Mouse (Mus musculus) myocyte (in vitro differentiated cells): ENCODE results near the gene Cma1. TPM values are rescaled to one million over a fixed set of nuclear protein-coding genes. Genes with fewer than 3 reads are reported as not detected.

Experiments
- H3K27me3 ChIP-seq: one replicate; pipeline ENCODE4 v1.6.1; 2011; ENCODE audit not compliant: control insufficient read depth, insufficient read depth, insufficient read length
- H3K36me3 ChIP-seq: one replicate; pipeline ENCODE4 v1.6.1; 2011; ENCODE audit not compliant: control insufficient read depth, insufficient read depth
- H3K4me2 ChIP-seq: one replicate; pipeline ENCODE4 v1.6.1; 2011; ENCODE audit warnings: low read depth, control low read depth
- H3K4me3 ChIP-seq: one replicate; pipeline ENCODE4 v1.5.1; 2011; ENCODE audit warnings: mild to moderate bottlenecking, control low read depth, moderate library complexity
- H3K79me2 ChIP-seq: one replicate; pipeline ENCODE4 v1.6.1; 2011; ENCODE audit not compliant: control insufficient read depth, insufficient read depth
- H3ac ChIP-seq: one replicate; pipeline ENCODE4 v1.6.1; 2011; ENCODE audit not compliant: control insufficient read depth, insufficient read length
- CEBPB ChIP-seq: IDR thresholded peaks from 2 replicates; pipeline ENCODE4 v1.6.1; 2011; ENCODE audit warnings: mild to moderate bottlenecking, moderate library complexity; ENCODE audit not compliant: poor library complexity, insufficient read depth, severe bottlenecking
- E2F4 ChIP-seq: IDR thresholded peaks from one replicate; pipeline ENCODE4 v1.6.1; 2011; ENCODE audit warnings: mild to moderate bottlenecking, control low read depth, moderate library complexity; ENCODE audit not compliant: insufficient read depth
- MAX ChIP-seq: IDR thresholded peaks from one replicate; pipeline ENCODE4 v1.6.1; 2011; ENCODE audit warnings: low read depth, mild to moderate bottlenecking, control low read depth
- MYOD1 ChIP-seq, 3 experiments: IDR thresholded peaks; one replicate each; pipeline ENCODE4 v1.6.1; 2011; ENCODE audit warnings: control low read depth in 2 of 3, low read depth in 2 of 3, mild to moderate bottlenecking in 2 of 3, moderate library complexity in 1 of 3; ENCODE audit not compliant: insufficient read length in 2 of 3, control insufficient read depth in 1 of 3
- MYOG ChIP-seq, 3 experiments: IDR thresholded peaks; one replicate each; pipeline ENCODE4 v1.6.1; 2011; ENCODE audit warnings: control low read depth in 2 of 3, low read depth in 2 of 3, mild to moderate bottlenecking in 2 of 3; ENCODE audit not compliant: insufficient read length in 2 of 3, control insufficient read depth in 1 of 3, insufficient read depth in 1 of 3
- POLR2A ChIP-seq: IDR thresholded peaks from one replicate; pipeline ENCODE4 v1.6.1; 2011; ENCODE audit warnings: low read depth, mild to moderate bottlenecking, control low read depth, moderate library complexity; ENCODE audit not compliant: insufficient read length
- POLR2AphosphoS2 ChIP-seq: IDR thresholded peaks from one replicate; pipeline ENCODE4 v1.6.1; 2011; ENCODE audit warnings: low read depth, control low read depth; ENCODE audit not compliant: insufficient read length
- REST ChIP-seq: IDR thresholded peaks from one replicate; pipeline ENCODE4 v1.6.1; 2011; ENCODE audit warnings: mild to moderate bottlenecking, control low read depth, moderate library complexity; ENCODE audit not compliant: insufficient read depth, insufficient read length
- SRF ChIP-seq: IDR thresholded peaks from one replicate; pipeline ENCODE4 v1.6.1; 2011; ENCODE audit warnings: low read depth; ENCODE audit not compliant: control insufficient read depth, insufficient read length
- TCF12 ChIP-seq: IDR thresholded peaks from one replicate; pipeline ENCODE4 v1.6.1; 2011; ENCODE audit warnings: mild to moderate bottlenecking, control low read depth; ENCODE audit not compliant: poor library complexity, insufficient read depth, severe bottlenecking
- TCF3 ChIP-seq: IDR thresholded peaks from one replicate; pipeline ENCODE4 v1.6.1; 2011; ENCODE audit warnings: low read depth, control low read depth; ENCODE audit not compliant: insufficient read length
- USF1 ChIP-seq: IDR thresholded peaks from one replicate; pipeline ENCODE4 v1.6.1; 2011; ENCODE audit warnings: low read depth, mild to moderate bottlenecking, control low read depth, moderate library complexity
- polyA plus RNA-seq: library from polyadenylated mRNA; unstranded; fragments of >200 nt; fragmentation: generic; extraction: Trizol; gene quantifications from one replicate; pipeline ENCODE4 v1.2.1, GENCODE M21; 2012; ENCODE audit warnings: missing spikeins

The Cma1 gene
- polyA plus RNA-seq, 1 experiment: 3.0 TPM

DNA sequence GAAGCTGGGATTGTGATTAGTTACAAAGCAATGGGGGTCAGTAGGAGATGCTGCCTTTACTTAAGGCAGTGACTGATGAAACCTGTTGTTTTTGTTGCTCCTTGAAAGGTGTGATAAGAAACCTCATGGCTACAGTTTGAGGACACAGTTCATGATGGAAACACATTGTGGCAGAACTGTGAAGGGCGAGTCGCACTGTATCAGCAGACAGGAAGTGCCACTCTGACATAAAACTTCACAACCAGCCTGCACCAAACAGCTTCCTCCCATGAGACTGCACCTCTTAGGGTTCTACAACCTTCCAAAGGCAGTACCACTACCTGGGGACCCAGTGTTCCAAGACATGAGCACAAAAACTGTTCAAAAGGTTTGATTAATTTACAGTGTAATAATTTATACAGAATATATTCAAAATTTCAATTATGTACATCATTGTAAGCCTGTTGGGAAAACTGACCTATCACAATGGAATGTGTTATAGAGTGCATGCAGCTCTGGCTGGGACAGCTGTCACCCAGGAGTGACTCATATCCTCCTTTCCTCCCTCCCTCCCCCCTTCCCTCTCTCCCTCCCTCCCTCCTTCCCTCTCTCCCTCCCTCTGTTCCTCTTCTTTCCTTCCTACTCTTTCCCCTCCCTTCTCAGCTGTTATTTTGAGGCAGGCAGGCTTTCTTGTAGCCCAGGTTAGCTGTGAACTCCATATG is 1.9 kb upstream of the Cma1 start:
- peak; percentile 40 to 94 (median 90) for TF ChIP-seq MYOD1 (IDR thresholded peaks at IDR 0.05; ENCODE audit: control insufficient read depth in 1 of 3, insufficient read length in 2 of 3, low read depth in 2 of 3)
- TF ChIP-seq E2F4: no peak
- no peak for TF ChIP-seq POLR2A
- TF ChIP-seq CEBPB: no peak
- no peak for TF ChIP-seq POLR2AphosphoS2
- peak in 2 of 3 experiments; percentile 42 to 81 for TF ChIP-seq MYOG (IDR thresholded peaks at IDR 0.05; ENCODE audit: control insufficient read depth in 1 of 3, insufficient read depth in 1 of 3, insufficient read length in 2 of 3, low read depth in 2 of 3)
- peak; percentile 67 for TF ChIP-seq TCF12
- no peak for TF ChIP-seq MAX
- TF ChIP-seq SRF: no peak
- TF ChIP-seq TCF3: peak; percentile 76
- TF ChIP-seq USF1: no peak
- TF ChIP-seq REST: no peak
- H3K27me3 ChIP-seq: no peaks in the 10 kb centered on the region
- peak overlapping the region; percentile 44 for H3K4me2 ChIP-seq
- no peak overlapping the region for H3K4me3 ChIP-seq
- H3K79me2 ChIP-seq: no peaks in the 10 kb centered on the region
- no peaks in the 10 kb centered on the region for H3K36me3 ChIP-seq
- no peak overlapping the region for H3ac ChIP-seq

DNA sequence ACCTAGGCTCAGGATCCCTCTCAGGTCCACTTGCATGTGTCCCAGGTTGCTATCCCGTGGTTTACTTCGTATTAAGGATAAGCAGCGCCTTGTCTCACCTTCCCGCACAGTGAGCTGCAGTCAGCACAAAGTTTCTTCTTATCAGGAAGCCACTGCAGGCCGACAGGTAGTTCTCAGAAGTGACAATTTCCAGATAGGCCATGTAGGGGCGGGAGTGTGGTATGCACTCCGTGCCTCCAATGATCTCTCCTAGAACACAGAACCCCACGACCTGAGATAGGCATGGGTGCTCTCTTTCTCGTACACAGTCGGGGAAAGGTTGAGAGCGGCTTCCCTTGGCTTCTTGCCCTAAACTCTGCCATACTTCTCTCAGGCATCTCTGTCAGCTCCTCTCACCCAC is 874 bp downstream of the Cma1 start:
- H3K27me3 ChIP-seq: no peaks in the 10 kb centered on the region
- no peaks in the 10 kb centered on the region for H3K79me2 ChIP-seq
- TF ChIP-seq USF1 (no peak), MYOG (IDR thresholded peaks at IDR 0.05; ENCODE audit: control insufficient read depth in 1 of 3, insufficient read depth in 1 of 3, insufficient read length in 2 of 3, low read depth in 2 of 3) (no peak), CEBPB (no peak), MYOD1 (IDR thresholded peaks at IDR 0.05; ENCODE audit: control insufficient read depth in 1 of 3, insufficient read length in 2 of 3, low read depth in 2 of 3) (no peak), POLR2AphosphoS2 (no peak), MAX (no peak), POLR2A (no peak), SRF (no peak), TCF12 (no peak)
- no peak overlapping the region for H3ac ChIP-seq
- H3K36me3 ChIP-seq: no peaks in the 10 kb centered on the region
- H3K4me2 ChIP-seq: no peak overlapping the region
- H3K4me3 ChIP-seq: no peak overlapping the region

DNA sequence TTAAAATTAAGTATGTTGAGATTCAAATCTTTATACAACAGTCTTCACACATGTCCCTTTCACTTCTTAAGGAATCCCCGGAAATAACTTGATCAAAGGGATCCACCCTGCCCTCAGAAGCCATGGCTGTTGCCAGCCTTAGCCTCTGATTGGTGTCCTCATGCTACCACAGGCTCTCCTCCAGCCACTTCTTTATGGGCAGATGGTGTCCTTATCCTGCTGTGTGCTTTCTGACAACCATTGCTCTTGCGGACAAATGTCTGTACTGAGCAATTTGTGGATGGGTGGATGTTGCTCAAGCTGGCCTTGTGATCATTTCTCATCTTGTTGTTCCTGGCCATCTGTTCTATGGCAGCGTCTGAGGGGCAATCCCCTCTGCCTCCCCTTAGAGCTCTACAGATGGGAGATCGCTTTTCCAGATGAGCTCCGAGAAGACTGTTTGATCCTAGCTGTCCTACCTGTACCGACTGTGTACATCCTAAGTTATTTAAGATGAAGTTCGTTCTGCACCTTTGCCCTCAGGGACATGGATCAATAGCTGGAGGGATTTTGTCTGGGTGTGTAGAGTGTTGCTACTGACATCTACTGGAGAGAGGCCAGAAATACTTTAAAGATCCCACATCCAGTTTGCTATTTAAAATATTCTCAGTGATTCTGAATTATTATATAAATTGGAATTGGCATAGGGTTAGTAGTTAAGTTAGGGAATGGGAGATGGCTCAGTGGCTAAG is 4.2 kb downstream of the Cma1 start:
- Histone ChIP-seq H3K79me2 (no peaks in the 10 kb centered on the region), H3K36me3 (no peaks in the 10 kb centered on the region), H3K4me3 (no peak overlapping the region), H3ac (no peak overlapping the region), H3K4me2 (no peak overlapping the region), H3K27me3 (no peaks in the 10 kb centered on the region)
- TF ChIP-seq CEBPB (no peak), TCF3 (no peak), MYOD1 (IDR thresholded peaks at IDR 0.05; ENCODE audit: control insufficient read depth in 1 of 3, insufficient read length in 2 of 3, low read depth in 2 of 3) (no peak), TCF12 (no peak), POLR2AphosphoS2 (no peak), E2F4 (no peak), REST (no peak), USF1 (no peak)

DNA sequence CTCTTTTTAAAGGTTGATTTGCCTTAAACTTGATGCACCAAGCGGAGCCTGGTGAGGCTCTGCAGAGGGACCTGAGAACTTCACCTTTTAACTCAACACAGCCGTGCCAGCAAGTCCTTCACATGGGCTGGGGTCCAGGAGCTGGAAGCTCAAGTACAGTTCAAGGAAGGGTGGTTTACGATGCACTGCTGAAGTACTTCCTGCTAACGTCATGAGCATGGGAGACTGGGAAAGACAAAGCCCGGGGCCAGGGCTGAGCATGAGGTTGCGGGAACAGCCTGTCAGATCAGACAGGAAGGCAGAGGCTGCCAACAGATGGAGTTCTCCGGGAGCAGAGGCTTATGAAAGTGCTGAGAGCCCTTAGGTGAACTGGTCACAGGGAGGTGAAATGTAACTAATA is 10.9 kb downstream of the Cma1 start:
- Histone ChIP-seq H3K36me3 (no peaks in the 10 kb centered on the region), H3ac (no peak overlapping the region)

More for the DNA sequence above, 10.9 kb downstream of the Cma1 start:
- Histone ChIP-seq H3K27me3 (no peaks in the 10 kb centered on the region), H3K4me2 (no peak overlapping the region), H3K79me2 (no peaks in the 10 kb centered on the region), H3K4me3 (no peak overlapping the region)
- TF ChIP-seq E2F4 (no peak), REST (no peak), MYOG (IDR thresholded peaks at IDR 0.05; ENCODE audit: control insufficient read depth in 1 of 3, insufficient read depth in 1 of 3, insufficient read length in 2 of 3, low read depth in 2 of 3) (no peak), MYOD1 (IDR thresholded peaks at IDR 0.05; ENCODE audit: control insufficient read depth in 1 of 3, insufficient read length in 2 of 3, low read depth in 2 of 3) (no peak), POLR2A (no peak), POLR2AphosphoS2 (no peak), MAX (no peak), USF1 (no peak), TCF3 (no peak), CEBPB (no peak)
